Mouse (Mus musculus): Measurements from ENCODE around the gene Esrrg.

Gene Esrrg

DNA sequence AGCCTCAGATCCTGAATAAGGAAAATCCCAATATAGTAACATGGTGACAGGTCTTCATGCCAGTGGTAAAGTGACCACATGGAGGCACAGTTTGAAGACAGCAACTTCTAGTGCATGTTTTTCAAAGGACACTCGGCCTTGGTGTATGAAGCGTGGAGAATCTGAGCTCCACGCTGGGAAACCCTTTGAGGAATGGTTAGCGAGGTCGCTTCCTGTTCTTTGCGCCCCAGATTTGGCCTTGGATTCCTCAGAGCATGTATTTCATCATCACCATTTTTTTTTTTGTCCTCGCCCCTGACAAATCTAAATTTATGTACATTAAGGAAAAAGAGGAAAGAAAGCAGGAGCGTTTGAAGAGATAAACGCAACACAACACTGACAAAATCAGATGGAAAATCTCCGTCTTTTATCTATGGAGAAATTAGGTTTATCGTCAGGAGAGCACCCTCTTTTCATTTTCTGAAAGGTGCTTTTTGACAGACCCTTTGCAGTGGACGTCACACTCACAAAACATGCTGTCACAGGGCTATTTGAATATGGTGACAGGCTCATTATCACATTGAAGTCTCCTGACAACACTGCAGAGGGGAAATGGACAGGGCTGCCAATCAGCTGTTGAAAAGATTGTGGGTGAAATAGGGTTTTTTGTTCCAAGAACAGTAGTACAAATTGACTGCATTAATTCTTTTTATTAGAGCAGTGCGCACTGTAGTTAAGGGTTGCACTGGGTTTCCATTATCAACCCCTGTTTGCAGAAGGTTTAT, 476.7 kb downstream of the Esrrg start:
- no peak for TF ChIP-seq GATA4 (IDR thresholded peaks at IDR 0.05; ENCODE audit: insufficient replicate concordance, low read length)

DNA sequence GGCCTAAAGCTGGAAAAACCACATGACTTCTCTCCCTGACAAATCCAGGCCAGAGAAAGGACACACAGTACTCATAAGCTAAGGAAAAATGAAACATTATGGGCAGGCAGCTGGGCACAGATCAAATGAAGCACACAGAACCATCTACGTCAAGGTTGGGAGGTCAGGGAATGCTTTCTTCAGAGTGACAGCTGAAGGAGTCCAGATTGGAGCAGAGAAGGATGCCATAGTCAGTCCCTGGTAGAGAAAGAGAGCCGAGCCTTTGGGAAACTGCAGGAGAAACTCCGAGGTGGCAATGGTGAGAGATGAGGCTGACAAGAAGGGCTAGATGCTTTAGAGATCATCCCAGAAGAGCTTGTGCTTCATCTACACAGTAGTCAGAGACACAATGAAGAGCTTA, 485.1 kb downstream of the Esrrg start:
- no peak for TF ChIP-seq GATA4 (IDR thresholded peaks at IDR 0.05; ENCODE audit: insufficient replicate concordance, low read length)

GRCm38 (mm10) chr1:188101832-188102231, 493.2 kb downstream of the Esrrg start:
- TF ChIP-seq GATA4 (IDR thresholded peaks at IDR 0.05; ENCODE audit: insufficient replicate concordance, low read length) = no peak

GRCm38 (mm10) chr1:188103179-188103578, 494.6 kb downstream of the Esrrg start:
- no peak for TF ChIP-seq GATA4 (IDR thresholded peaks at IDR 0.05; ENCODE audit: insufficient replicate concordance, low read length)

- no peak for TF ChIP-seq GATA4 (IDR thresholded peaks at IDR 0.05; ENCODE audit: insufficient replicate concordance, low read length)
Measured at GRCm38 (mm10) chr1:188105516-188105915, 496.9 kb downstream of the Esrrg start.

- no peak for TF ChIP-seq GATA4 (IDR thresholded peaks at IDR 0.05; ENCODE audit: insufficient replicate concordance, low read length)
Measured at GRCm38 (mm10) chr1:188107946-188108345, 499.4 kb downstream of the Esrrg start.

DNA sequence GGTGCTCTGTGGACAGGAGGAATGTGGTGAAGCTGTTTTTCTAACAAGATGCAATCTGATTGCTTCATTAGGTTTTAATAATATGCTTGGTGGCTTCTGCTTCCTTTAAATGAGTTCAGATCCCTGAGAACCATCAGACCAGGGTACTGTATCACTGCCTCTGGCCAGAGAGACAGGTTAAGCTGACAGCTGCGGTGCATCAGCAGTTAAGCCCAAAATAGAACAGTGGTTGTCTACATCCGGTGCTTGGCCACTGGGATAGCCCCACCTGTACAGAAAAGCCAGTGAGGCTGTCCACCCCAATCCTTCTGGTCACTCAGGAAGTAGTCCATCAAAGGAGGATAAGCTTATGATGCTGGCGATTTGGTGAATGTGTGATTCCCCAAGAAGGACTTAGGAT, 503.0 kb downstream of the Esrrg start:
- TF ChIP-seq GATA4 (IDR thresholded peaks at IDR 0.05; ENCODE audit: insufficient replicate concordance, low read length) = no peak

- TF ChIP-seq GATA4 (IDR thresholded peaks at IDR 0.05; ENCODE audit: insufficient replicate concordance, low read length) = no peak
Measured at GRCm38 (mm10) chr1:188113240-188113639, 504.6 kb downstream of the Esrrg start.

DNA sequence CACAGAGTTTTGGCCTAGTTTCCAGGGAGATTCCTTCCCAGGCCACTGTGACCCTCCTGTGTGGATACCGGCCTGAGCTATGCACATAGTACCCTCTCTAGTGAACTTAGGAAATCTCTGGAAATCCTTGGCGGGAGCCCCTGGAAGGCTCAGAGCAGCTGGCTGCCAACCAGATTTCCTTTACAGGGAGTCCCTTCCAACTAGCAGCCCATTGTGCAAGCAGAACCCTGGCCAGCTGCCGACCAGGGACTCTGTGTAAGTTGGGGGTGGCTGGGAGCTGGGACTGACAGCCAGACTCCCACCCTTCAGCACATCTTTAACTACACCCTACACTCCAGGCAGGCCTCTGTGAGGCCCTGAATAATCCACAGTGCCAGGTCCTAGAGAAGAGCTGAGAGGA, 509.5 kb downstream of the Esrrg start:
- no peak; the same call in 1 of the 2 replicates for TF ChIP-seq GATA4 (IDR thresholded peaks at IDR 0.05; ENCODE audit: insufficient replicate concordance, low read length)

GRCm38 (mm10) chr1:188119806-188120205, 511.2 kb downstream of the Esrrg start:
- no peak for TF ChIP-seq GATA4 (IDR thresholded peaks at IDR 0.05; ENCODE audit: insufficient replicate concordance, low read length)

DNA sequence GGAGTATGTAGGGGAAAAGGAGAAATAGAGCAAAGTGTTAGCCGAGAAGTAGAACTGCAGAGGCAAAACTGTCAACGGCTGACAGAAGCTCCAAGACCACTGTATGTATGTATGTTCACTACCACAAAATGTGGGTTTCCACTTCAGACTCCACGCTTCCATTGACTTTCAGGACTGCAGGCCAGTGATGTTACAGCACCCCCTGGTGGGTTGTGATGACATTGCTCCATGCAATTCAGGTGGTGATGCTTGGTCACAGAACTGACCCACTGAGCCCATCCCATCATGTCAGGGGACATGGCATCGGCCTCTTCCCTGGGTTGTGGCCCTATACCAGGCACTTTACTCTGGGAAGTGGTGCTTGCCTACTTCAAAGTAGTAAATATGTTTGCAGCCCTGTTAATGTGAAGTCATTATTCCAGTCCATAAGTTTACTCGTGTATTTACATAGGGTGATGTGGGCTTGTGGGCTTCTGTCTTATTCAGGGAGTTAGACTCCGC, 517.0 kb downstream of the Esrrg start:
- no peak for TF ChIP-seq GATA4 (IDR thresholded peaks at IDR 0.05; ENCODE audit: insufficient replicate concordance, low read length)

DNA sequence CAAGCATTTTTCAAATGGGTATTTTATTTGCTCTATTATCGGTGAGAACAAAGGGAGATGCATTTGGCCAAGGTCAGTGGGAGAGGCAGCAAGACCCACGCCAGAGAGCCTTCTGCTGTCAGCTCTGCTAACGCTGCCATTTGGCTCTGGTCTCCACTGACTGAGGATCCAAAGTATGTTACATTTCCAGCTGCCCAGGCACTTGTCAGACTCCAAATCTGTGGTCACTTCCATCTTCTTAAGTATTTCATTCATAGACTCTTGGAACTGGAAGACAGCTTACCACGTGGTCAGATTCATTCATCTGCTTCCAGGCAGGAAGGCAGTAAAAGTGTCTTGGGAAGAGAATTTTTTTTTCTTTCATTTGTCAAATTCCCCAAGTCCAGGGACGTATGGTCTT, 527.5 kb downstream of the Esrrg start:
- TF ChIP-seq GATA4 (IDR thresholded peaks at IDR 0.05; ENCODE audit: insufficient replicate concordance, low read length) = no peak

DNA sequence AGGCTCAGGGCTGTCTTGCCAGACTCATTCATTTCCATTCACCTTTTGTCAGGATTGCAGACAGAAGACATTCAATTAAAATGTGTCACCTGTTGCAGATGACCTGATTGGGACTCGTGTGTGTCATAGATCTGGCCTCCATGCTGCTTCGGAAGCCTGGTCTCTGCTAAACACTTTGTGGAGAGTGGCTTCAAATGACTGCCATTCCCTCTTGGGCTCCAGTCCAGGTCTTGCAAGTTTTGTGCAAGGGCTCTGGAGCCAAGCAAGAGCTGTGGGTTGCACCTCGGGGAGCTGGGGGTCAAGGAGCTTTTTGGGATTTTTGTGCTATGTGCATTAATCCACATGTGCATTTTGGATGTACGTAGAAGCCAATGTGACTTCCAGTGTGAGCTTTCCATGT, 530.9 kb downstream of the Esrrg start:
- TF ChIP-seq GATA4 (IDR thresholded peaks at IDR 0.05; ENCODE audit: insufficient replicate concordance, low read length) = no peak

DNA sequence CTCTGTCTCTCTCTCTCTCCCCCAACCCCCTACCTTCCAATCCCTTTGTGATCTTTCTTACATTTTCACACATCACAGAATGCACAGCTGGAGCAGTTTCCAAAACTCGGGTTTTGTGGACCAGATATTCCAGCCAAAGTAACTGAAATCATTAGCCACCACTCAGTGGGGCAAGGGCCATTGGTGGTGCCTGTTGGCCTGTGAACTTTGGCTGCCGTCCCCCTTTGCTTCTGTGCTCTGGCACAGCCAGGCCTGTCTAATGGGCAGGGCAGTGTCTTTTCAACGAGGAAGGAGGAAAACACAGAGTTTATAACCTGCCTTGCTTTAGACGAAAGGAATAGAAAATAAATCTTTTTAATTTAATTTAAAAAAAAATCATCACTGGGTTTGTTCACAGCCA, 531.6 kb downstream of the Esrrg start:
- no peak for TF ChIP-seq GATA4 (IDR thresholded peaks at IDR 0.05; ENCODE audit: insufficient replicate concordance, low read length)

DNA sequence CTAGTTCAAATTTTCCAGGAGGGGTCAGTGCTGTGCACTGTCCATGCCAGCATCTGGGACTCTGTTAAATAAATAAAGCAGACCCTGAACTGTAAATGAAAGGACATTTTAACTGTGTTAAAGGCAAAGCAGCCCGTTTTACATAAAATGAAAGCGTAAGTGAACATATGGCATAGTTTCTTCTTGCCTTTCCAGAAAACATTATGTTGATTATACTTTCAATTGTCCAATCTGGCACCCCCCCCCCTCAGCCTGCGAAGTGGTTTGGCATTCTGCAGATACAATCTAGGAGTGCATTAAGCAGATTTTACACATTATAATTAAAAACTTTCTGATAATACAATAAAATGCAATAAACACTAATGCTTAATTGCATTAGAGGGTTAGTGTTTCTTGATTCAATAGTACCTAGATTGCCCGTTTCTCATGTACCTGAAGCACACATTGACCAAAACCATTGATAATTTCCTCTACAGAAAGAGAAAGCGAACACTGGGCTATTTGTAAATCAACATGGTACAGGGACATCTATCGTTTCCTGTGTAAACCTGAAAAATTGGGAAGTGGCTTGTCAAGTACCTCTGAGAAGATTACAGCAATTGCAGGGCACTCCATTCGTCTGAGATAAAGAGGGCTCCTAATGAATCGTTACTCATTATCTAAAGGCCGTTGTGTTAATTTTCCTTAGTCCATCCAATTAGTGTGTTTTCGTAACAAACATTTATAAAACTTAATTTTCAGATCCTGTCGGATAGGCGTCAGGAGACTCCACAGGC, 539.0 kb downstream of the Esrrg start:
- no peak for TF ChIP-seq GATA4 (IDR thresholded peaks at IDR 0.05; ENCODE audit: insufficient replicate concordance, low read length)

GRCm38 (mm10) chr1:188151066-188151465, 542.5 kb downstream of the Esrrg start:
- TF ChIP-seq GATA4 (IDR thresholded peaks at IDR 0.05; ENCODE audit: insufficient replicate concordance, low read length) = no peak
